22 mouse cellular contexts compared by ENCODE assay signal in the genomic region with DNA sequence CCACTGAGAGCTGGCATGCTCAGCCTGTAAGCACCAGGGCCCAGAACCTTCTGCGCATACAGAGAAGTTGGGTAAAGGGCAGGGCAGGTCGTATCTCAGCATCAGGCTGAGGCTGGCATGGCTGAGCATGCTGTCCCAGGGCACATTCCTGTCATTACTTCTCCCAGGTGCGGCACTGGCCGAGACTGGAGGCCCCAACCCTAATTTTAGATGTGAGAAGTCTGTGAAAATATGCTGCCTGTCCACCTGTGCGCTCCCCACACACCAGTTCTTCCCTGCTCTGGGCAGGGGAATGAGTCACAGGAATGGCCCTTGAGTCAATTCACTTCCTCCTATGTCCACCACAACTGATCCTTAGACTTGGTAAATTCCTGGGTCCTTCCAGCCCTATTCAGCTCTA. TPM values are rescaled to one million over a fixed set of nuclear protein-coding genes. Genes with fewer than 3 reads are reported as not detected.
A peak's percentile ranks its signal among the peaks of the same experiment; 100 is the strongest.
DNase-seq lines count a peak whose midpoint lies in the region; ATAC-seq and TF ChIP-seq lines count a peak whose summit lies in the region.
"Had no signal": no experiment of that assay in that cellular context is flagged by ENCODE, and none has a peak within 500 bp of the region (broad histone marks: within the 10 kb centered on the region; RNA-seq: fewer than 3 reads in every experiment).

No protein-coding gene starts in this region.

- no peak overlapping the region for H3K4me3 ChIP-seq in kidney, adult 2 months (ENCODE audit: insufficient read depth, low read depth, low read length)
- H3K4me3 ChIP-seq in stomach, postnatal 0 days (ENCODE audit: low read depth, low read length): no peak overlapping the region
- H3K4me3 ChIP-seq in hindbrain, postnatal 0 days (ENCODE audit: low read length): no peak overlapping the region
- H3K4me3 ChIP-seq: embryonic facial prominence, embryonic 15.5 days; forebrain, embryonic 10.5 days; midbrain, embryonic 10.5 days; neural tube, embryonic 13.5 days had no signal

- no peaks in the 10 kb centered on the region for H3K36me3 ChIP-seq in kidney, adult 2 months (ENCODE audit: control insufficient read depth, insufficient read depth, low read length)
- H3K36me3 ChIP-seq in stomach, postnatal 0 days (ENCODE audit: control insufficient read depth, insufficient read depth, low read length): no peaks in the 10 kb centered on the region
- H3K36me3 ChIP-seq in hindbrain, postnatal 0 days (ENCODE audit: insufficient read depth, low read length): no peaks in the 10 kb centered on the region
- H3K36me3 ChIP-seq: embryonic facial prominence, embryonic 15.5 days; forebrain, embryonic 10.5 days; midbrain, embryonic 10.5 days; neural tube, embryonic 13.5 days had no signal

- no peaks in the 10 kb centered on the region for H3K9me3 ChIP-seq in stomach, postnatal 0 days (ENCODE audit: control insufficient read depth, low read length)
- H3K9me3 ChIP-seq in hindbrain, postnatal 0 days (ENCODE audit: low read length): no peaks in the 10 kb centered on the region
- H3K9me3 ChIP-seq: embryonic facial prominence, embryonic 15.5 days; forebrain, embryonic 10.5 days; midbrain, embryonic 10.5 days; neural tube, embryonic 13.5 days had no signal

- DNase-seq in urinary bladder, postnatal 14 days (ENCODE audit: low spot score): peak; percentile 81
- DNase-seq in urinary bladder, postnatal 10 days (ENCODE audit: low spot score): no peak
- peak; percentile 74 for DNase-seq in kidney, adult 2 months
- peak; percentile 73 for DNase-seq in kidney, postnatal 14 days
- DNase-seq in stomach, postnatal 0 days (ENCODE audit: low spot score): peak; percentile 63
- no peak for DNase-seq in right cerebral cortex, postnatal 4 days
- no peak for DNase-seq in hindbrain, postnatal 0 days (ENCODE audit: low spot score)
- DNase-seq: adrenal gland, adult 2 months; cerebellum, postnatal 10 days; embryo, embryonic 11 days; gastrocnemius, postnatal 14 days; heart, postnatal 14 days; liver; liver, postnatal 0 days had no signal

- H3K4me1 ChIP-seq in kidney, adult 2 months (ENCODE audit: control insufficient read depth, insufficient read depth, low read length): peaks cover 4% of the 10 kb centered on the region; the same call in 1 of the 2 replicates
- no peaks in the 10 kb centered on the region for H3K4me1 ChIP-seq in stomach, postnatal 0 days (replicated peaks; ENCODE audit: control insufficient read depth, insufficient read depth)
- H3K4me1 ChIP-seq in hindbrain, postnatal 0 days (ENCODE audit: insufficient read depth, low read length): no peaks in the 10 kb centered on the region
- H3K4me1 ChIP-seq: embryonic facial prominence, embryonic 15.5 days had no signal

- TF ChIP-seq EP300 in stomach, postnatal 0 days (optimal IDR thresholded peaks at IDR 0.05): peak; percentile 49

- H3K27me3 ChIP-seq in kidney, adult 2 months (replicated peaks; ENCODE audit: control insufficient read depth, insufficient read depth, low read length): 0 out of 2 replicates have a peak, but pooled peaks cover 1% of the 10 kb centered on the region
- H3K27me3 ChIP-seq in stomach, postnatal 0 days (ENCODE audit: control insufficient read depth, insufficient read depth, low read length): no peaks in the 10 kb centered on the region
- no peaks in the 10 kb centered on the region for H3K27me3 ChIP-seq in hindbrain, postnatal 0 days (ENCODE audit: insufficient read depth, low read length)
- H3K27me3 ChIP-seq: neural tube, embryonic 13.5 days had no signal

- peak; percentile 96 for ATAC-seq in stomach, postnatal 0 days (ENCODE audit: low FRiP score, low TSS enrichment)
- no peak for ATAC-seq in hindbrain, postnatal 0 days
- no peak for ATAC-seq in activated CD4-positive, CD25-positive, alpha-beta regulatory T cell, adult 4 months
- ATAC-seq: intestine, postnatal 0 days; liver, postnatal 0 days had no signal

- H3K27ac ChIP-seq in kidney, adult 2 months (ENCODE audit: insufficient read depth, low read depth, low read length): peak overlapping the region; percentile 94
- H3K27ac ChIP-seq in stomach, postnatal 0 days (replicated peaks): peak overlapping the region; percentile 63
- no peak overlapping the region for H3K27ac ChIP-seq in hindbrain, postnatal 0 days
- H3K27ac ChIP-seq: embryonic facial prominence, embryonic 15.5 days; forebrain, embryonic 10.5 days; hindbrain, embryonic 14.5 days; midbrain, embryonic 10.5 days; neural tube, embryonic 13.5 days had no signal

- TF ChIP-seq CTCF in kidney, adult 2 months (conservative IDR thresholded peaks at IDR 0.05; ENCODE audit: insufficient read depth, insufficient read length, low read depth, low read length): no peak
- TF ChIP-seq CTCF in stomach, postnatal 0 days (IDR thresholded peaks at IDR 0.05; ENCODE audit: low read depth): no peak
- TF ChIP-seq CTCF in hindbrain, postnatal 0 days (IDR thresholded peaks at IDR 0.05; ENCODE audit: low read depth): no peak

- TF ChIP-seq POLR2A in kidney, adult 2 months (IDR thresholded peaks at IDR 0.05; ENCODE audit: low read depth, low read length): no peak

- H3K9ac ChIP-seq in stomach, postnatal 0 days (ENCODE audit: low read length): no peak overlapping the region
- H3K9ac ChIP-seq in hindbrain, postnatal 0 days (replicated peaks; ENCODE audit: low read length): no peak overlapping the region
- H3K9ac ChIP-seq: embryonic facial prominence, embryonic 15.5 days; hindbrain, embryonic 14.5 days; liver, postnatal 0 days; neural tube, embryonic 13.5 days had no signal

- 60% methylated on average over 5 of the region's 5 CpGs for WGBS in kidney, adult 2 months
- WGBS in stomach, postnatal 0 days: 46% methylated on average over 5 of the region's 5 CpGs
- 78% methylated on average over 5 of the region's 5 CpGs for WGBS in hindbrain, postnatal 0 days

- H3K4me2 ChIP-seq in stomach, postnatal 0 days (replicated peaks; ENCODE audit: low read depth): no peak overlapping the region
- no peak overlapping the region for H3K4me2 ChIP-seq in hindbrain, postnatal 0 days (ENCODE audit: low read depth, low read length)
- H3K4me2 ChIP-seq: embryonic facial prominence, embryonic 15.5 days; hindbrain, embryonic 14.5 days; neural tube, embryonic 13.5 days had no signal

RNA-seq across cellular contexts. Expression of a gene that starts 30.8 kb away (rescaled TPM):
- 91.2 and 91.5 TPM in 2 replicates for polyA plus RNA-seq in kidney, adult 2 months (2012; rRNA removed)
- polyA plus RNA-seq in stomach, postnatal 0 days (2015; fragmentation: Nextera tagmentation; extraction: Ambion mirVana): 192 and 213 TPM in 2 replicates
- total RNA-seq in hindbrain, postnatal 0 days (2014; rRNA removed): 3.2 and 4.3 TPM in 2 replicates
- polyA plus RNA-seq in hindbrain, postnatal 0 days (2015; fragmentation: Nextera tagmentation; extraction: Ambion mirVana): 4.8 and 5.2 TPM in 2 replicates
- polyA plus RNA-seq in activated CD4-positive, CD25-positive, alpha-beta regulatory T cell, adult 4 months (2017; shearing (Covaris generic)): not detected
- total RNA-seq: monocyte, adult 5-6 weeks had no signal

RNA-seq across cellular contexts. Expression of a gene that starts 38.6 kb away (rescaled TPM):
- 72.0 and 90.4 TPM in 2 replicates for polyA plus RNA-seq in kidney, adult 2 months (2012; rRNA removed)
- polyA plus RNA-seq in stomach, postnatal 0 days (2015; fragmentation: Nextera tagmentation; extraction: Ambion mirVana): 87.0 and 90.2 TPM in 2 replicates
- 44.5 and 69.7 TPM in 2 replicates for total RNA-seq in hindbrain, postnatal 0 days (2014; rRNA removed)
- polyA plus RNA-seq in hindbrain, postnatal 0 days (2015; fragmentation: Nextera tagmentation; extraction: Ambion mirVana): 129 and 138 TPM in 2 replicates
- 10 to 100 TPM; 94.3 to 98.2 TPM for polyA plus RNA-seq in activated CD4-positive, CD25-positive, alpha-beta regulatory T cell, adult 4 months (2017; shearing (Covaris generic))

RNA-seq across cellular contexts. Expression of a gene that starts 38.8 kb away (rescaled TPM):
- polyA plus RNA-seq in kidney, adult 2 months (2012; rRNA removed): 3.1 and 4.1 TPM in 2 replicates
- 1.9 TPM in 2 replicates for polyA plus RNA-seq in stomach, postnatal 0 days (2015; fragmentation: Nextera tagmentation; extraction: Ambion mirVana)
- total RNA-seq in hindbrain, postnatal 0 days (2014; rRNA removed): 4.0 and 6.0 TPM in 2 replicates
- polyA plus RNA-seq in hindbrain, postnatal 0 days (2015; fragmentation: Nextera tagmentation; extraction: Ambion mirVana): 4.3 TPM in 2 replicates
- polyA plus RNA-seq in activated CD4-positive, CD25-positive, alpha-beta regulatory T cell, adult 4 months (2017; shearing (Covaris generic)): 1 to 10 TPM; 1.5 to 2.1 TPM

Comparison
In these comparisons a context has a peak if more than half of its experiments do, and no peak if none do; other contexts are left out.
1. DNase-seq: peak in urinary bladder, postnatal 14 days (single experiment), kidney, adult 2 months (single experiment), kidney, postnatal 14 days (single experiment) and stomach, postnatal 0 days (single experiment); none in urinary bladder, postnatal 10 days (single experiment), right cerebral cortex, postnatal 4 days (single experiment) and hindbrain, postnatal 0 days (single experiment).
2. RNA of a gene that starts 30.8 kb away (polyA plus RNA-seq): 192 to 213 TPM in stomach, postnatal 0 days and 91.2 to 91.5 TPM in kidney, adult 2 months; 4.8 to 5.2 TPM in hindbrain, postnatal 0 days and not detected in activated CD4-positive, CD25-positive, alpha-beta regulatory T cell, adult 4 months; every median in the first group is over 10 times any median in the second.